Mouse (Mus musculus) stomach, postnatal 0 days (tissue): ENCODE measurements around the gene Fli1.

Experiments
- CTCF ChIP-seq: IDR thresholded peaks from 2 replicates; pipeline ENCODE4 v1.5.1; 2016; ENCODE audit warnings: antibody characterized with exemption, low read depth, mild to moderate bottlenecking, moderate library complexity
- EP300 ChIP-seq: optimal IDR thresholded peaks from 2 replicates; pipeline ENCODE3; 2016; ENCODE audit warnings: antibody characterized with exemption

GRCm38 (mm10) chr9:32503423-32503822, 39.2 kb downstream of the Fli1 start:
- TF ChIP-seq CTCF (no peak), EP300 (no peak)
